Mouse (Mus musculus) B cell, adult 67 days (primary cell): Measurements from ENCODE around the gene Vmn2r4. TPM values are rescaled to one million over a fixed set of nuclear protein-coding genes. Genes with fewer than 3 reads are reported as not detected.

ENCODE experiments used
- total RNA-seq, 2 experiments: library from RNA; stranded (reverse); gene quantifications; 4 replicates each; pipeline ENCODE4 v1.2.4; 2023

Gene Vmn2r4
- not detected for total RNA-seq

DNA sequence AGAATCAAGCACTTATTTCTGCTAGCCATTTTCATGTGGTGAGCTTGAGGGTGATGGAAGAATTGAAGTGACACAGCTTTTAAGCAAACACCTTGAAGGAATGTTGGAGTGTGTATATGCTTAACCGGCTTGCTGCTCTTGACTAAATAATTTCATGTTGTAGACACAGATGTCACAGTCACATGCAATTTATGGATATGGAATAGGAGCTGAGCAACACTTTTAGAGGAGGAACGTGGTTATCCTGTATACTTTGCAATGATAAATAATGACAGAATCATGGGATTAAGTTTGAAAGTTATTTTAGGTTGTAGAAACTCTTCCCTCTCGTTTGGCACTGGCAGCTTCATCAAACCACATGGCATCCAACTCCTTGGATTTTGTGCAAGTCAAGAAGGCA, at the start of gene Vmn2r4:
Gene Vmn2r4, minus strand, starts transcription at position 101 of the 400 bp plus-strand sequence.

Other genes with a start within 250 kb of the Vmn2r4 start
- gene Vmn2r3, start 125.7 kb downstream of the Vmn2r4 start, total RNA-seq: not detected
- not detected for gene Vmn2r5, start 94.5 kb upstream of the Vmn2r4 start, total RNA-seq
- not detected for gene Vmn2r6, start 150.5 kb upstream of the Vmn2r4 start, total RNA-seq